Mouse (Mus musculus) Patski (cell line): ENCODE results near the gene Nexn. TPM values are rescaled to one million over a fixed set of nuclear protein-coding genes. Genes with fewer than 3 reads are reported as not detected.
A peak's percentile ranks its signal among the peaks of the same experiment; 100 is the strongest.

ENCODE experiments used
- ATAC-seq: fragments of 100-300 bp; one replicate; pipeline ENCODE4 v1.8.0; 2021
- CTCF ChIA-PET: fragments of 350-600 bp; sonication (Branson Sonifier 250); formaldehyde crosslinking; loops from one replicate; lab custom pipeline; 2022; ENCODE audit warnings: inconsistent platforms; lab: Charles Lee
- POLR2A ChIA-PET: fragments of 350-600 bp; sonication (Branson Sonifier 250); formaldehyde crosslinking; loops from one replicate; lab custom pipeline; 2022; ENCODE audit warnings: antibody characterized with exemption, inconsistent platforms; lab: Charles Lee
- DNase-seq: peaks from one replicate; pipeline ENCODE4 v3.0.0-alpha.2; 2011; ENCODE audit warnings: low read depth, low spot score
- H3K27me3 ChIP-seq: fragments of 371-371 bp; one replicate; pipeline ENCODE4 v1.5.1; 2021
- CTCF ChIP-seq: fragments of 100-300 bp; IDR thresholded peaks from one replicate; pipeline ENCODE4 v1.5.1; 2021
- in situ Hi-C: fragments of 300-500 bp; cut with MboI; formaldehyde crosslinking; loops from 3 replicates; pipeline ENCODE4 v1.11.1; 2018; ENCODE audit warnings: low pct_unique_long_range_greater_than_20kb, mixed read lengths
- polyA plus RNA-seq: library from polyadenylated mRNA; unstranded; gene quantifications from one replicate; pipeline ENCODE4 v1.2.3, GENCODE M21; 2021

Nexn gene
- polyA plus RNA-seq, 1 experiment from 2014 or later: 20.6 TPM

GRCm38 (mm10) chr3:152245273-152245910 lies 20.8 kb downstream of the Nexn start:
- peak; percentile 33 for TF ChIP-seq CTCF
- ATAC-seq (no peak), DNase-seq (no peak)
- no peaks in the 10 kb centered on the region for H3K27me3 ChIP-seq
- in situ Hi-C loops: no loop called here
- ChIA-PET POLR2A (interaction anchor here (0.7 to 1.5 kb wide), 3 partner anchors 8 to 134 kb away, joined by 3 to 4 read pairs (median 4); no protein-coding TSS in a partner anchor), CTCF (interaction anchor here (1.0 to 1.6 kb wide), 6 partner anchors 12 to 134 kb away, joined by 3 to 6 read pairs (median 4); no protein-coding TSS in a partner anchor)

DNA sequence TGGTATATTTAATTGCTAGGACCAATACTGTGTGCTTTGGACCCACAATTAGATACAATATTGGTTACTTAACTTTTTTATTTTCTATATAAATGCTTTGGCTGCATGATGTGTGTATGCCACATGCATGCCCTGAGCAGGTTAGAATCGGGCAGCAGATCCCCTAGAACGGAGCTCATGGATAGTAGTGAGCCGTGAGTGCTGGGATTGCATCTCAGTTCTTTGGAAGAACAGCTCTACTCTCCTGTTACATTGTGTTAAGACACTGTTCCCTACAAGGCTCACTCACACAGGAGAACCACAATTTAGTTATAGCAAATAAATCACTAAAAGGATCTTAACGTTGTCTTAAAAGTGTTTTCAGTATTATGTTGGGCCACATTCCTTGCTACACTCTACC lies 22.8 kb downstream of the Nexn start:
- in situ Hi-C loops: no loop called here

DNA sequence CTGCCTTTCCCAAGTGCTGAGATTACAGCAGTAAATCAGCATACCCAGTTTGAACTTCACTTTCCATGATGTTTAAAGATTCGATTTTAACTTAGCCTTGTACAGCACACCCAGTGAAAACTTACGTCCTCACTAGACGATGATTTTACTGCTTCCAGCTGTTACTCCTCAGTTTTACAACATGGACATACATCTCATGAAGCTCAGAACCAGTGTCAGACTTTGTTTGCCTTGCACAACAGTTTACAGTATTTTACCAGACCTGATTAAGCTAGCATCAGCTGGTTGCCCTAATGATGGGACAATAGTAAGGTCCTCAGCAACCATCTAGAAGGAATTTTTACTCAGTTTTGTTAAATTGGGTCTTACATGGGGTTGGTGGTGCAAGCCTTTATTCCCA lies 25.1 kb downstream of the Nexn start:
- no peak for DNase-seq
- ChIA-PET CTCF (interaction anchor here (1.1 to 2.1 kb wide), 5 partner anchors 9 to 95 kb away, joined by 3 to 11 read pairs (median 6); no protein-coding TSS in a partner anchor), POLR2A (interaction anchor here (0.8 to 1.0 kb wide), 2 partner anchors 12 to 130 kb away, joined by 3 to 5 read pairs; no protein-coding TSS in a partner anchor)
- TF ChIP-seq CTCF: no peak
- H3K27me3 ChIP-seq: no peaks in the 10 kb centered on the region
- no peak for ATAC-seq
- in situ Hi-C loops: no loop called here

More for the DNA sequence above, 22.8 kb downstream of the Nexn start:
- no peak for ATAC-seq
- CTCF ChIA-PET: interaction anchor here (0.8 to 2.1 kb wide), 3 partner anchors 11 to 133 kb away, joined by 4 to 7 read pairs (median 4); no protein-coding TSS in a partner anchor
- DNase-seq: no peak
- no peak for TF ChIP-seq CTCF
- POLR2A ChIA-PET: interaction anchor here (0.7 to 0.9 kb wide), 2 partner anchors 9 to 20 kb away, joined by 3 read pairs; no protein-coding TSS in a partner anchor
- H3K27me3 ChIP-seq: no peaks in the 10 kb centered on the region

- no peaks in the 10 kb centered on the region for H3K27me3 ChIP-seq
- TF ChIP-seq CTCF: no peak
- CTCF ChIA-PET: interaction anchor here (0.8 to 2.0 kb wide), 9 partner anchors 11 to 128 kb away, joined by 3 to 11 read pairs (median 4); no protein-coding TSS in a partner anchor
- in situ Hi-C loops: loop anchor here (5.0 kb wide), 1 partner anchor 127 kb away; no protein-coding TSS in a partner anchor
- no peak for ATAC-seq
- POLR2A ChIA-PET: interaction anchor here (0.6 kb wide), 1 partner anchor 24 kb away, joined by 4 read pairs; no protein-coding TSS in a partner anchor
- DNase-seq: no peak
These were observed 26.6 kb downstream of the Nexn start for GRCm38 (mm10) chr3:152239592-152239991.

DNA sequence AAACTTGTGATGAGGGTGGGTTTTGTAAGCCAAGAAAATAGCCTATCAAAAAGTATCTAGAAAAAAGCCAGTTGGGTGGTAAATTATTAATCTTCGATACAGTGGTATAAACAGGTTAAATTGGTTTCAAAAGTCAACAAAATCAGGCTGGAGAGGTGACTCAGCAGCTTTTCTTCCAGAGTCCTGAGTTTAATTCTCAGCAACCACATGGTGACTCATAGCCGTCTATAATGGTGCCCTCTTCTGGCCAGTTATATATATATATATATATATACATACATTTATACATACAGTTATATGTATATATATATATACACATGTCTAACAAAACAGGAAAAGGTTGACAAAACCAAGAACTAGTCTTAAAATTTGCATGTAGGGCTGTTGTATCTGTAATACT lies 27.3 kb downstream of the Nexn start:
- TF ChIP-seq CTCF: no peak
- peak; percentile 35 for DNase-seq
- ChIA-PET POLR2A (interaction anchor here (1.2 kb wide), 1 partner anchor 29 kb away, joined by 4 read pairs; the partner anchor contains the start of genes Dnajb4 and Fubp1), CTCF (interaction anchor here (1.1 to 1.7 kb wide), 8 partner anchors 12 to 128 kb away, joined by 3 to 9 read pairs (median 4); no protein-coding TSS in a partner anchor)
- peak; percentile 75 for ATAC-seq
- H3K27me3 ChIP-seq: no peaks in the 10 kb centered on the region
- in situ Hi-C loops: loop anchor here (5.0 kb wide), 1 partner anchor 127 kb away; no protein-coding TSS in a partner anchor

GRCm38 (mm10) chr3:152235805-152236204 lies 30.3 kb downstream of the Nexn start:
- no peak for DNase-seq
- TF ChIP-seq CTCF: no peak
- ChIA-PET POLR2A (interaction anchor here (0.8 kb wide), 1 partner anchor 42 kb away, joined by 3 read pairs; no protein-coding TSS in a partner anchor), CTCF (no interaction called here)
- no peak for ATAC-seq
- in situ Hi-C loops: loop anchor here (5.0 kb wide), 1 partner anchor 124 kb away; no protein-coding TSS in a partner anchor
- H3K27me3 ChIP-seq: no peaks in the 10 kb centered on the region

DNA sequence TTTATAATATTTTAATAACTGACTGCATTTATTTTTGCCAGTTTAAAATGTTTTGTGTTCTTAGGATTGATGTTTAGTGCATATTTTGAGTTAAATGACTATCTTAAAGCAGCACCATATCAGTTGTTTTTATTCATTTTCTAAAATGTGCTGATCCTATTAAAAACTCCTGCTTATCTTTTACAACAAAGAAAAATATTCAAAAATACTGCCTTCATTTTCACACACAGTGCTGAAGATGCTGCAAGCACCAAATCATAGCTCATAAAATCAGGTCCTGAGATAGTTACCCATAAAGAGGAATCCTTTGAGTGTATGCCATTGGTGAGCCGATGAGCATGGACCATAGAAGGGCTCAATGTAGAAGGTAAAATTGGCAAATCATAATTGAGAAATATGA lies 30.9 kb downstream of the Nexn start:
- ATAC-seq (no peak), DNase-seq (no peak)
- ChIA-PET CTCF (no interaction called here), POLR2A (interaction anchor here (0.8 kb wide), 1 partner anchor 42 kb away, joined by 3 read pairs; no protein-coding TSS in a partner anchor)
- H3K27me3 ChIP-seq: no peaks in the 10 kb centered on the region
- in situ Hi-C loops: loop anchor here (5.0 kb wide), 1 partner anchor 123 kb away; no protein-coding TSS in a partner anchor
- TF ChIP-seq CTCF: no peak

- in situ Hi-C loops: no loop called here
- no peaks in the 10 kb centered on the region for H3K27me3 ChIP-seq
- ATAC-seq (no peak), DNase-seq (no peak)
- ChIA-PET POLR2A (interaction anchor here (1.5 kb wide), 1 partner anchor 20 kb away, joined by 5 read pairs; no protein-coding TSS in a partner anchor), CTCF (interaction anchor here (1.1 to 2.8 kb wide), 4 partner anchors 11 to 121 kb away, joined by 3 to 13 read pairs (median 5); no protein-coding TSS in a partner anchor)
- no peak for TF ChIP-seq CTCF
These were observed 34.6 kb downstream of the Nexn start for GRCm38 (mm10) chr3:152231333-152232100.

GRCm38 (mm10) chr3:152229271-152229670 lies 36.9 kb downstream of the Nexn start:
- POLR2A ChIA-PET: interaction anchor here (1.2 kb wide), 1 partner anchor 11 kb away, joined by 3 read pairs; no protein-coding TSS in a partner anchor
- no peak for ATAC-seq
- TF ChIP-seq CTCF: no peak
- H3K27me3 ChIP-seq: no peaks in the 10 kb centered on the region
- CTCF ChIA-PET: interaction anchor here (2.8 kb wide), 1 partner anchor 118 kb away, joined by 13 read pairs; no protein-coding TSS in a partner anchor
- DNase-seq: no peak
- in situ Hi-C loops: no loop called here
